Mouse (Mus musculus): Measurements from ENCODE around the gene Lrrc26.

DNA sequence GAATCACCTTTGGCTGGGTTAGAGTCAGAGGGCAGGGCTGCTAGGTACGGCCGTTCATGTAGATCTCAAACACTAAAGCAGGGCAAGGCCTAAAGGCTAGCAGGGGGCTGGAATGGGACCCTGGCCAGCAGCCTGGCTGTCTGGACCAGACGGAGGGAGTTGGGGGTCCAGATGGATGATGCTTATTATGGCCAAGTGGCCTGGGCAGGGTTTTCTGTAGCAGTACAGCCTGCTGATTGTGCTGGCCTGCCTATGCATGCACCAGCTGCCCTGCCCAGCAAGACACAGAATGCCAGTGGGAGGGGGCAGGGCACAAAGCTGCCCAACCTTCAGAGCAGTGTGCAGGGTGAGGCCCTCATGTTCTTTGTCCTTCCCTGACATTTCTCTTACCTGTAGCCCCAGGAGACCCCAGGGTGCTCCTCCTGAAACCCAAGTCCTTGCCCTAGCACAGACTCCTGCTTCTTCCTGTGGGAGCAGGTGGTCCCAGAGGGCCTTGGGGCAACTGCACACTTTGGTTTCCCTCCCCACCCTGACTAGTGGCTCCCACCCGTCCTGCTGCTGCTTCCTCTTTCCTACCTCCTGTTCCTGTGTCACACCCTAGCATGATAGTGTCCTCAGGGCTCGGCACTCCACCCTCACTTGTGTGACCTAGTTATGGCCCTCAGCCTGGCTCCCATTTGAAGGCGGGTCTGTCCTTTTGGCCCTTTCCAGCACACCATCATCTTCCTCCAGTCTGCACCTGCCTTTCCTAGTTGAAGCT lies 23.6 kb upstream of the Lrrc26 start:
- TF ChIP-seq CTCF (IDR thresholded peaks at IDR 0.05; ENCODE audit: low read depth) (no peak), EP300 (optimal IDR thresholded peaks at IDR 0.05) (no peak)
